Mouse (Mus musculus) myocyte (in vitro differentiated cells): ENCODE data around the gene Tbc1d17.

Experiments used
- MAX ChIP-seq: IDR thresholded peaks from one replicate; pipeline ENCODE4 v1.6.1; 2011; ENCODE audit warnings: low read depth, mild to moderate bottlenecking, control low read depth
- POLR2A ChIP-seq: IDR thresholded peaks from one replicate; pipeline ENCODE4 v1.6.1; 2011; ENCODE audit warnings: low read depth, mild to moderate bottlenecking, control low read depth, moderate library complexity; ENCODE audit not compliant: insufficient read length

DNA sequence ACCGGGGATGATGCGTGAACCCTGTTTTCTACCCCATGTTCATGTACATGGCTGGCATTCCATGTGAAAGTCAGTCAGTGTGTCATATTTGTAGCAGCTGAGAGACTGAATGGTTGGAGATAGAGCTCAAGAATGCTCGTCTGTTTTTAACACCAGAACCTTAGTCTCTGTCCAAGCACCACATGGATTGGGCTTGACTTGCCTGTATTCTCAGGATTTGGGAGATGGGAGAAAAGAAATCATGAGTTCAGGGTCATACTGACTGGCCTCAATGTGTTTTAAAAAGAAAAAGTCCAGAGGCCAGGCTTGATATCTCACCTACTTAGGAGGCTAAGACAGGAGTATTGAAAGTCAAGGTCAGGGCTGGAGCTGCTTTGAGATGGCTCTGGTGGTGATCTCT, 31.4 kb downstream of the Tbc1d17 start:
- TF ChIP-seq POLR2A (no peak), MAX (no peak)
